Mouse (Mus musculus): ENCODE results near the gene Rabgap1l. TPM values are rescaled to one million over a fixed set of nuclear protein-coding genes. Genes with fewer than 3 reads are reported as not detected.

Gene Rabgap1l
- polyA plus RNA-seq, 1 experiment = 13.8 TPM

- H3K27me3 ChIP-seq (ENCODE audit: control insufficient read depth, insufficient read depth, low read length) = no peaks in the 10 kb centered on the region
- H3K4me3 ChIP-seq (ENCODE audit: extremely low read depth, insufficient read depth, insufficient read length) = no peak overlapping the region
- H3K36me3 ChIP-seq (ENCODE audit: control insufficient read depth, insufficient read depth, low read length) = no peaks in the 10 kb centered on the region
- no peak overlapping the region for H3K27ac ChIP-seq (ENCODE audit: insufficient read depth, low read length)
- WGBS = 93% methylated on average over 7 of the region's 7 CpGs
- no peak for TF ChIP-seq CTCF (IDR thresholded peaks at IDR 0.05; ENCODE audit: extremely low read depth, insufficient read depth, insufficient read length, insufficient replicate concordance)
- TF ChIP-seq POLR2A (IDR thresholded peaks at IDR 0.05; ENCODE audit: low read depth, low read length) = no peak
- H3K4me1 ChIP-seq (ENCODE audit: control insufficient read depth, insufficient read depth, insufficient read length) = no peaks in the 10 kb centered on the region
- no peak for DNase-seq (ENCODE audit: low read depth in 1 of 2, low spot score in 2 of 2)
These were observed 308.0 kb downstream of the Rabgap1l start for GRCm38 (mm10) chr1:160485028-160485427.

GRCm38 (mm10) chr1:160481643-160482042 lies 311.4 kb downstream of the Rabgap1l start:
- Histone ChIP-seq H3K4me3 (ENCODE audit: extremely low read depth, insufficient read depth, insufficient read length) (no peak overlapping the region), H3K36me3 (ENCODE audit: control insufficient read depth, insufficient read depth, low read length) (no peaks in the 10 kb centered on the region), H3K27me3 (ENCODE audit: control insufficient read depth, insufficient read depth, low read length) (no peaks in the 10 kb centered on the region), H3K4me1 (ENCODE audit: control insufficient read depth, insufficient read depth, insufficient read length) (no peaks in the 10 kb centered on the region), H3K27ac (ENCODE audit: insufficient read depth, low read length) (no peak overlapping the region)
- TF ChIP-seq POLR2A (IDR thresholded peaks at IDR 0.05; ENCODE audit: low read depth, low read length) = no peak
- no peak for DNase-seq (ENCODE audit: low read depth in 1 of 2, low spot score in 2 of 2)
- WGBS = 97% methylated on average over 2 of the region's 2 CpGs

- Histone ChIP-seq H3K36me3 (ENCODE audit: control insufficient read depth, insufficient read depth, low read length) (no peaks in the 10 kb centered on the region), H3K4me1 (ENCODE audit: control insufficient read depth, insufficient read depth, insufficient read length) (no peaks in the 10 kb centered on the region), H3K27me3 (ENCODE audit: control insufficient read depth, insufficient read depth, low read length) (no peaks in the 10 kb centered on the region), H3K4me3 (ENCODE audit: extremely low read depth, insufficient read depth, insufficient read length) (no peak overlapping the region), H3K27ac (ENCODE audit: insufficient read depth, low read length) (no peak overlapping the region)
- DNase-seq (ENCODE audit: low read depth in 1 of 2, low spot score in 2 of 2) = no peak
- no peak for TF ChIP-seq POLR2A (IDR thresholded peaks at IDR 0.05; ENCODE audit: low read depth, low read length)
- no peak for TF ChIP-seq CTCF (IDR thresholded peaks at IDR 0.05; ENCODE audit: extremely low read depth, insufficient read depth, insufficient read length, insufficient replicate concordance)
These were observed 325.6 kb downstream of the Rabgap1l start for GRCm38 (mm10) chr1:160467443-160467842.

GRCm38 (mm10) chr1:160465186-160465585 lies 327.8 kb downstream of the Rabgap1l start:
- Histone ChIP-seq H3K4me1 (ENCODE audit: control insufficient read depth, insufficient read depth, insufficient read length) (no peaks in the 10 kb centered on the region), H3K36me3 (ENCODE audit: control insufficient read depth, insufficient read depth, low read length) (no peaks in the 10 kb centered on the region), H3K27ac (ENCODE audit: insufficient read depth, low read length) (no peak overlapping the region), H3K4me3 (ENCODE audit: extremely low read depth, insufficient read depth, insufficient read length) (no peak overlapping the region), H3K27me3 (ENCODE audit: control insufficient read depth, insufficient read depth, low read length) (no peaks in the 10 kb centered on the region)
- TF ChIP-seq CTCF (IDR thresholded peaks at IDR 0.05; ENCODE audit: extremely low read depth, insufficient read depth, insufficient read length, insufficient replicate concordance) (no peak), POLR2A (IDR thresholded peaks at IDR 0.05; ENCODE audit: low read depth, low read length) (no peak)
- no peak for DNase-seq (ENCODE audit: low read depth in 1 of 2, low spot score in 2 of 2)

GRCm38 (mm10) chr1:160464148-160464547 lies 328.9 kb downstream of the Rabgap1l start:
- TF ChIP-seq POLR2A (IDR thresholded peaks at IDR 0.05; ENCODE audit: low read depth, low read length) (no peak), CTCF (IDR thresholded peaks at IDR 0.05; ENCODE audit: extremely low read depth, insufficient read depth, insufficient read length, insufficient replicate concordance) (no peak)
- no peak for DNase-seq (ENCODE audit: low read depth in 1 of 2, low spot score in 2 of 2)

GRCm38 (mm10) chr1:160460346-160460745 lies 332.7 kb downstream of the Rabgap1l start:
- no peak for TF ChIP-seq CTCF (IDR thresholded peaks at IDR 0.05; ENCODE audit: extremely low read depth, insufficient read depth, insufficient read length, insufficient replicate concordance)
- no peak for TF ChIP-seq POLR2A (IDR thresholded peaks at IDR 0.05; ENCODE audit: low read depth, low read length)
- no peak overlapping the region for H3K4me3 ChIP-seq (ENCODE audit: extremely low read depth, insufficient read depth, insufficient read length)
- H3K36me3 ChIP-seq (ENCODE audit: control insufficient read depth, insufficient read depth, low read length) = no peaks in the 10 kb centered on the region
- H3K27me3 ChIP-seq (ENCODE audit: control insufficient read depth, insufficient read depth, low read length) = no peaks in the 10 kb centered on the region
- no peak overlapping the region for H3K27ac ChIP-seq (ENCODE audit: insufficient read depth, low read length)
- DNase-seq (ENCODE audit: low read depth in 1 of 2, low spot score in 2 of 2) = no peak
- no peaks in the 10 kb centered on the region for H3K4me1 ChIP-seq (ENCODE audit: control insufficient read depth, insufficient read depth, insufficient read length)
- WGBS = 96% methylated on average over 1 of the region's 1 CpGs

More at GRCm38 (mm10) chr1:160464148-160464547, 328.9 kb downstream of the Rabgap1l start:
- no peaks in the 10 kb centered on the region for H3K27me3 ChIP-seq (ENCODE audit: control insufficient read depth, insufficient read depth, low read length)
- H3K36me3 ChIP-seq (ENCODE audit: control insufficient read depth, insufficient read depth, low read length) = no peaks in the 10 kb centered on the region
- no peaks in the 10 kb centered on the region for H3K4me1 ChIP-seq (ENCODE audit: control insufficient read depth, insufficient read depth, insufficient read length)
- H3K27ac ChIP-seq (ENCODE audit: insufficient read depth, low read length) = no peak overlapping the region
- H3K4me3 ChIP-seq (ENCODE audit: extremely low read depth, insufficient read depth, insufficient read length) = no peak overlapping the region

- TF ChIP-seq CTCF (IDR thresholded peaks at IDR 0.05; ENCODE audit: extremely low read depth, insufficient read depth, insufficient read length, insufficient replicate concordance) (no peak), POLR2A (IDR thresholded peaks at IDR 0.05; ENCODE audit: low read depth, low read length) (no peak)
- Histone ChIP-seq H3K27ac (ENCODE audit: insufficient read depth, low read length) (no peak overlapping the region), H3K4me1 (ENCODE audit: control insufficient read depth, insufficient read depth, insufficient read length) (no peaks in the 10 kb centered on the region), H3K4me3 (ENCODE audit: extremely low read depth, insufficient read depth, insufficient read length) (no peak overlapping the region), H3K27me3 (ENCODE audit: control insufficient read depth, insufficient read depth, low read length) (no peaks in the 10 kb centered on the region), H3K36me3 (ENCODE audit: control insufficient read depth, insufficient read depth, low read length) (no peaks in the 10 kb centered on the region; the same call in 1 of the 2 replicates)
- 76% methylated on average over 2 of the region's 2 CpGs for WGBS
- DNase-seq (ENCODE audit: low read depth in 1 of 2, low spot score in 2 of 2) = no peak
These were observed 341.3 kb downstream of the Rabgap1l start for GRCm38 (mm10) chr1:160451663-160452062.

Measured in spleen, adult 2 months (tissue).